Mouse (Mus musculus) kidney, adult 18-20 months (tissue): Measurements from ENCODE around the gene Pfdn2.
"Not testable (repeated sequence)": the region's sequence is repeated elsewhere in the genome, so short reads cannot be mapped to it uniquely, and the experiment has no call there.

Experiments
- DNase-seq: peaks from one replicate; pipeline ENCODE4 v3.0.0; 2021

The Pfdn2 gene

GRCm38 (mm10) chr1:171345225-171346094 lies at the start of gene Pfdn2, which contains the start of gene Nit1:
Gene Pfdn2, plus strand, starts transcription at chr1:171345670.
Gene Nit1, minus strand, starts transcription at chr1:171345646.
- peak; percentile 91 for DNase-seq

- DNase-seq: no peak
These were observed 47.2 kb upstream of the Pfdn2 start for GRCm38 (mm10) chr1:171298226-171298625.

DNA sequence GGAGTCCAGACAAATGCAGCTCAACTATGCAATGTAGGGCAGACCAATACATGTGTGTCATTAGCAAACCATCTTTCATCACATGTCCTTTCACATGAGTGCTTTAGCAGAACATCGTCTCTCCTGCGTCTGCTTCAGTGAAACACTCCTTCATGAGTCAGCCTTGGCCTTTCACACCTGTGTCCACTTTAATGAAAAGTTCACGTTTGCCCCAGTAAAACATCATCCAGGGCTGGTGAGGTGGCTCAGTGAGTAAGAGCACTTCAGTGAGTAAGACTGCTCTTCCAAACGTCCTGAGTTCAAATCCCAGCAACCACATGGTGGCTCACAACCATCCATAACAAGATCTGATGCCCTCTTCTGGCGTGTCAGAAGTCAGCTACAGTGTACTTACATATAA lies 39.3 kb upstream of the Pfdn2 start:
- DNase-seq: not testable (repeated sequence)

DNA sequence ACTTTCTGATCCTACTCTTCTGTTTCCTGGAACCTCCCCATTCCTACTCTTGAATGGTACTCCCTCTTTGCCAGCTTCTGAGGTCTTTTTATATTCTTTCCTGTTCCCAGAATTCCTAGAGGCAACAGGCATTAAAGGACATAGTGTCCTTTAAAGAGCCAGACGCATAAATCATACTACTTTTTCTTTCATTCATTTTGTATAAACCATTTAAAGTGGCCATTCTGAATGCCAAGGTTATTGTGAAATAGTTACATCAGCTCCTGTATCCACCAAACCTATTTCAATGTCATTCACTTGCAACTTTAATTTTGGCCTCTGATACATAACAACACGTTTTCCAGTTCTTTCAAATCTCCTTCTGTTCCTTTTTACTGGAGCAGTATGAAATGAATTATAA lies 36.1 kb upstream of the Pfdn2 start:
- DNase-seq: no peak

GRCm38 (mm10) chr1:171319748-171320147 lies 25.7 kb upstream of the Pfdn2 start:
- no peak for DNase-seq

DNA sequence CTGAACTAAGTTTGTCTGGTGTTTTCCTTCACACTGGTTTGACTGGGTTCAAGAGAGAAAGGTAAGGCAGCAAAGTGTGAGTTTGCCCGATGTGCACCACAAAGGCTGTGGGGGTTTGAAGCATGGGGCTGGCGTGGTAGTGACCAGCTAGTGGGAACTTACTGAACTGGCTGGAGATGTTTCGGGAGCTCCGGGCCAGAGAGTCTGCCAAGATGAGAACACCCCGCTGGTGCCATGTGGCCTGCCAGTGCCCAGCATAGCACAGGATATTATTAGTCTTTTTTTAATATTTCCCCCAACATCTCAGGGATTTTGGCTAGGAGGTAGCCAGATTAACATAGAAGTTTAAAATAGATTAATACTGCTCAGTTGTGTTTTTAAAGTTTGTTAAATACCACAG lies 25.3 kb upstream of the Pfdn2 start:
- DNase-seq: no peak

DNA sequence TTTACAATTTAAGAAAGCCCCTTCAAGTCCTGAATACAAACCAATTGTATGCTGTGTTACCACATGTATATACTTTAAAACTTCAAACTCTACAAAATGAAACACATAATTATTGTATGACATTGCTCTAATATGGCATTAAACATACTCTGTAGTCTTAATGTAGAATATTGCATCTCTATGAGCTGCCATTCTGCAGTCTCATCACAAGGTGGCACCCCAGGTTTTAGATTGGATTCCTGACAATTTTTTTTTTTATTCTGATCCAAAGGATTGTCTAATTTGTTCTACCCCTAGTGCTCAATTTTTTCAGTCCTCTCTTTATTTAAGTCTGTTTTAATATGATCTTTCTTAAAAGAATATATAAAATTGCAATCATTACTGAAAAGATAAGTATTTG lies 24.1 kb upstream of the Pfdn2 start:
- DNase-seq: no peak

GRCm38 (mm10) chr1:171322012-171322411 lies 23.5 kb upstream of the Pfdn2 start:
- DNase-seq: peak; percentile 46

DNA sequence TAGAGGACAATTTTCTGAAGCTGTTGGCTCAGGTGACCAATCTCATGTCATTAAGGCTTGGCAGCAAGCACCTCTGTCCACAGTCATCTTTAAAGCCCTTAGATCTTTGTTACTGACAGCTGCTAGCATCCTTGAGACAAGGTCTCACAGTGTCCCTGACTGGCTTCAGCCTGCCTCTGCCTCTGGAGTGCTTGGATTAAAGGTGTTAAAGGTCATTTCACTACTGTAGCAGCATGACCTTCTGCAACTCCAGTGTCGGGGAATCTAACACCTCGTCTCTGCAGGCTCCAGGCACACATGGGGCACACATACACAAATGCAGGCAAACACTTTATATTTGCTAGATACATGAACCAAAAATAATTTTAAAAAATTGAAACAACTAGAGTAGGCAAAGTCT lies 19.9 kb upstream of the Pfdn2 start:
- no peak for DNase-seq

DNA sequence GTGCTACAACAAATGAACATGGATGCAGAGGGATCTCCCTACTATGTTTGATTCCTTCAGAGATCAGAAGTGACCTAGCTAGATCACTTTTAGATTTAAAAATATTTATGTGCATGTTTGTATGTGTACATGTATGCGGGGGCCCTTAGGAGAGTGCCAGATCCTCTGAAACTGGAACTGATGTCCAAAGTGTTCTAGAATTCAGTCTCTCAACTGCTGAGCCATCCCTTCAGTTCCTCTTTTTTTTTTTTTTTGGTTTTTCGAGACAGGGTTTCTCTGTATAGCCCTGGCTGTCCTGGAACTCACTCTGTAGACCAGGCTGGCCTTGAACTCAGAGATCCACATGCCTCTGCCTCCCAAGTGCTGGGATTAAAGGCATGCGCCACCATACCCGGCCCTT lies 18.9 kb upstream of the Pfdn2 start:
- not testable (repeated sequence) for DNase-seq

DNA sequence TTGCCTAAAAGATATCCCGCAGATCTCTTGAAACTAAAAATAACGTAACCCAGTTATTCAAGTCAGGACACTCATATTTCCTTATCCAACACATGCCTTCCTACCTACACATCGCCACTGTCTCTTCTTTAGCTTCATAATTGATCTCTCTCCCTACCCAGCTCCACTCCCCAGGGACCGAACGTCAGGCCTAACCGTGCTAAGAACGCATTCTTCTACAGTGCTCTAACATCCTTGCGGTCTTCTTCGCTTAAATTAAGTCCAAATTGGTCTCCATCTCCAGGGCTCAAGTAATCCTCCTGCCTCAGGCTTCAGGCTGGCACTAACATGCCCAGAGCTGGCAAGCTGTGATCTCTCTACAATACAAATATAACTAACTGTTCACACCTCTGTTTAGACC lies 17.2 kb upstream of the Pfdn2 start:
- DNase-seq: no peak

DNA sequence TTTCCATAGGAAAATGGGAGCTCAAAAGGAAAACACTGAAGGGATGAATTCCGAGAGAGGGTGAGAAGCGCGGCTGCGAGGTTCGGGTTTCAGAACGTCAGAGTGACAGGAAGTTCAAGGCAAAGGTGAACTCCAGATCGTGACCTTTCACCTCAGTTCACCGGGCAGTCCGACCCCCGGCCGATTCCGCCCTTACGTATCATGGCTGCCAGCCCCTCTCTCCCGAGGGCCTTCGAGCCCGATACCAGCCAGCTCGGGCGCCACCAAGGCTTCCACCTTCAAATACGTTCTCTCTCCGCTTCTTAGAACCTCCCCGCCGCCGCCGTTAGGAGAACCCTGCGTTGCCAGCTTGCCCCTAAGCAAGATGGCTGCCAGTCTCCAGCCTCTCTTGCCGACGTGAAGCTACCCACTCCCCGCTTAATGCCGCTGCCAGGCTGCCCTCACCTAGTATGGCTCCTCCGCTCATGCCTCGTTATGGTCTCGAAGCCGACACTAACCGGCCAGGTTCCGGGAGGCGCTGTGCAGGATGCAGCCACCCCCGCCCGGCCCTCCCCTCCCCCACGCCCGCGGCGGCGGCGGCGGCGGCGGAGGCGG lies 16.5 kb upstream of the Pfdn2 start, which contains the start of gene Dedd:
TSS of gene Dedd (plus strand) at position 307 of the 594 bp plus-strand sequence.
- peak; percentile 93 for DNase-seq

GRCm38 (mm10) chr1:171329433-171330215 lies 15.8 kb upstream of the Pfdn2 start:
- peak; percentile 43 for DNase-seq

- DNase-seq: no peak
These were observed 15.3 kb upstream of the Pfdn2 start for GRCm38 (mm10) chr1:171330216-171330560.

DNA sequence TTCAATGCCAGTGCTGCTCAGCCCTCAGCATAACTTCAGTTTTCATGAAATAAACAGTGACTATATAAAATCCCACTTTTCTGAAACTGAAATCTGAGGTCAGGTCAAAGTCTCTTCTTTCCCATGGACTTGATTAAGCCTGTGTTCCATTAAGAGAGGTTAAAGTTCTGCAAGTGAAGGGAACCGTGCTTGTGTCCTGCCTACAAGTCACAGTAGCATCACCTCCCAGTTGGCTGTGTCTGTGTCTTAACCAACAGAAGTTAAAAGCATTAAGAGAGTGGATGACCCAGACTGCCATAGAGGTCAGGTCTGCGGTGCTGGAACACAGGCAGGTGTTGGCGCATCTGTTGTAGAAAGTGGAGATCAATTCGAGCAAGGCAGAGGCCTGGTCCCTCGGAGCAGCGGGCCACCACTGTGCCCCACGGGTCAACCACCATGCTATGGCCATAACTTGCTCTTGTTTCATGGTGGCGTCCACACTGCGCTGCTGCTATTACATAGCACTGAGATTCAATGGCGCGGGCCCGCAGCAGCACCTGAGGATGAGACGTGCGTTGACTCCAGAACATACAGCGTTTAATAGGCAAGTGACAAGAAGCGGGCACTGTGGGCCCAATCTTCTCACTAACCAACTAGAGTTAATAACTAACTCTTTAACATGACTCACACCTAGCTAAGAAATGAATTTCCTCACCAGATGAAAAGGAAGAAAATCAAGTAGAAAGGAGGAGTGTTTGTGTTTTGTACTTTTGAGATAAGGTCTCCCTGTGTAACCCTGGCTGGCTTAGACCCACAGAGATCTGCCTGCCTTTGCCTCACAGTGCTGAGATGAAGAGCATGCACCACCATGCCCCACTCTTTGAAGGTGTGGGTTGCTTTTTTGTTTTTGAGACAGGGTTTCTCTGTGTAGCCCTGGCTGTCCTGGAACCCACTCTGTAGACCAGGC lies 2.9 kb upstream of the Pfdn2 start:
- DNase-seq: peak; percentile 40

GRCm38 (mm10) chr1:171343922-171344677 lies 1.4 kb upstream of the Pfdn2 start:
- DNase-seq: peak; percentile 76

- DNase-seq: peak; percentile 29
These were observed 755 bp upstream of the Pfdn2 start for GRCm38 (mm10) chr1:171344715-171345114.

- DNase-seq: peak; percentile 29
These were observed 603 bp downstream of the Pfdn2 start for GRCm38 (mm10) chr1:171346095-171346450.

DNA sequence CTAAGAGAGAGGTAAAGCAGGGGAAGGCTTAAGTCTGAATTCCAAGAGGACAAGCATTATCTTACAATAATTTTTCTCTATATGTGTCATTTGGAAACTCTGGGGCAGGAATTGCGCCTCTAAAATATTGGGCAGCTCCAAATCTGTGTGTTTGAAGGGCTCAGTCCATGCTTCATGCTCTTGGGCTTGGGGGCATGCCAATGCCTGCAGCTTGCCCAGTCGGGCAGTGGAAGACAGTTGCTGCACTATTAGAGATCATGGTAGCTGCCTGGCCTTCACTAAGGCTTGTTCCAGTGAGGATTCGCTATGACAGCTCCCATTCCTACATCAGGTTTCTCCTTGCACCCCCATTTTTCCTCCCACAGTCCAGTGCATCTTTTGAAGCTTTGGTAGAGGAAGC lies 3.2 kb downstream of the Pfdn2 start:
- DNase-seq: no peak

DNA sequence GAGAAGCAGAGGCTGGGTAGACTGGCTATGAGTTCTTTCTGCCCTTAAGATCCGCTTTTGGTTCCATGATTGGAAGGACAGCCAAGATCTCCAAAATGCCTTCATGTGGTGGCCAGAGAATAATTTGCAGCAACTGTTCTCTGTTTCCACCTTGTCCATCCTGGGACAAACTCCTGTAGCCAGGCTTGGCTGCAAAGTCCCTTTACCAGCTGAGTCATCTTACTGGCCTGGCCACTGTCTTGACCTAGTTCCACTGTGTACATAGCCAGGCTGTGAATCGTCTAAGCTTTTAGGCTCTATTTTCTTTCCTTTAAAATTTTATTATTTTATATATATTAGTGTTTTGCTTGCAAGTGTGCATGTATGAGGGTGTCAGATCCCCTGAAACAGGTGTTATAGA lies 3.7 kb downstream of the Pfdn2 start:
- no peak for DNase-seq

DNA sequence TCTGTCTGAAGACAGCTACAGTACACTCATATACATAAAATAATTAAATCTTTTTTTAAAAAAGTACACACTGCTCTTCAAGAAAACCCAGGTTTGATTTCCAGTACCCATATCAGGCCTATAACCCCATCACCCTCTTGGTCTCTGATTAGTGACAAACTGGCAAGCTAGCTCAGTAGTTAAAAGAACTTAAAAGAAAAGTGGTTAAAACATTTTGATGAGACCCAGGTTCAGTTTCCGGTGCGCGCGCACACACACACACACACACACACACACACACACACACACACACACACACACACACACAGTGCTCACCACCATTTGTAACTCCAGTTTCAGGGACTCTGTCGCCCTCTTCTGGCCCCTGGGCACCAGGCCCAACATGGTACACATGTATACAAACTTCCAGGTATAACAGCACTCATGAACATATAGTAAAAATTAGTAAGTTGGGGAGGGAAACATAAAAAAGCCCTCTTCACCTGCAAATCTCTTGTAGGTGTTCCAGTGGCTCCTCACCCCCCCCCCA lies 10.4 kb downstream of the Pfdn2 start:
- no peak for DNase-seq
